In the genomic region with DNA sequence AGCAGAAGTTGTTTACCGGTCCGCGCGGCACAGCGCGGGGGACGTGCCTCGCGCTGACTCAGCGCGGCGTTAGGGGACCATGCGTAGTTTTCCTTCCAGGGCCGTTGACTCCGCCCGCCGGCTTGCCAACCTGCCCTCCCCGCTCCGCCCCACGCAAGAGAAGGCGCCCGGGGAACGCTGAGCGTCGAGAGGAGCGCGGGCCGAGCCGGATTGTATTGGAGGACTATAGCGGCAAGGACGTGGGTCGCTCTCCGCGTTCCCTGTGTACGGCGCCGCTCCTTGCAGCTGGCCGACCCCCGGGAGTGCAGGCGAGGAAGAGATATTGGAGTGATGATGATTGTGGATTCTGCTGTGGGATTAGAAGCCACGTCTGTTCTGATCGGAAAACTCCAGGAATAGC, we compare ENCODE assay signal across 10 mouse cellular contexts. TPM values are rescaled to one million over a fixed set of nuclear protein-coding genes. Genes with fewer than 3 reads are reported as not detected.
A peak's percentile ranks its signal among the peaks of the same experiment; 100 is the strongest.
DNase-seq lines count a peak whose midpoint lies in the region; ATAC-seq and TF ChIP-seq lines count a peak whose summit lies in the region.
"Had no signal": no experiment of that assay in that cellular context is flagged by ENCODE, and none has a peak within 500 bp of the region (broad histone marks: within the 10 kb centered on the region; RNA-seq: fewer than 3 reads in every experiment).

No protein-coding gene starts in this region.

- peak overlapping the region; percentile 36 for H3K4me2 ChIP-seq in lung, embryonic 15.5 days
- H3K4me2 ChIP-seq in lung, postnatal 0 days (replicated peaks; ENCODE audit: low read depth, low read length): no peak overlapping the region
- peak overlapping the region; percentile 39 for H3K4me2 ChIP-seq in limb, embryonic 12.5 days
- peak overlapping the region; percentile 35 for H3K4me2 ChIP-seq in stomach, embryonic 16.5 days (ENCODE audit: low read depth, low read length)

- no peak overlapping the region for H3K27ac ChIP-seq in lung, embryonic 15.5 days
- no peak overlapping the region for H3K27ac ChIP-seq in lung, postnatal 0 days (ENCODE audit: low read length)
- H3K27ac ChIP-seq in limb, embryonic 12.5 days: no peak overlapping the region
- no peak overlapping the region for H3K27ac ChIP-seq in stomach, embryonic 16.5 days (ENCODE audit: low read length)
- H3K27ac ChIP-seq: layer of hippocampus, adult 2 months had no signal

- no peaks in the 10 kb centered on the region for H3K4me1 ChIP-seq in lung, embryonic 15.5 days
- H3K4me1 ChIP-seq in lung, postnatal 0 days (ENCODE audit: insufficient read depth, low read depth, low read length): no peaks in the 10 kb centered on the region
- no peaks in the 10 kb centered on the region for H3K4me1 ChIP-seq in limb, embryonic 12.5 days (replicated peaks)
- H3K4me1 ChIP-seq in stomach, embryonic 16.5 days (ENCODE audit: control insufficient read depth, insufficient read depth, low read length): no peaks in the 10 kb centered on the region

- no peaks in the 10 kb centered on the region for H3K36me3 ChIP-seq in lung, embryonic 15.5 days
- H3K36me3 ChIP-seq in lung, postnatal 0 days (ENCODE audit: insufficient read depth, low read length): no peaks in the 10 kb centered on the region
- H3K36me3 ChIP-seq in limb, embryonic 12.5 days: no peaks in the 10 kb centered on the region
- H3K36me3 ChIP-seq in stomach, embryonic 16.5 days (ENCODE audit: control insufficient read depth, insufficient read depth, low read length): no peaks in the 10 kb centered on the region

- DNase-seq in cerebellum, postnatal 10 days: peak; percentile 10 to 12
- DNase-seq in cerebellum, adult 11-12 months: no peak
- no peak for DNase-seq in lung, postnatal 0 days (ENCODE audit: low spot score)
- DNase-seq in urinary bladder, postnatal 25 days (ENCODE audit: low spot score): no peak
- DNase-seq: lung, postnatal 4 days had no signal

- no peaks in the 10 kb centered on the region for H3K27me3 ChIP-seq in lung, embryonic 15.5 days
- H3K27me3 ChIP-seq in lung, postnatal 0 days (replicated peaks; ENCODE audit: insufficient read depth, low read length): no peaks in the 10 kb centered on the region
- peaks cover 15% of the 10 kb centered on the region for H3K27me3 ChIP-seq in limb, embryonic 12.5 days
- H3K27me3 ChIP-seq in stomach, embryonic 16.5 days (ENCODE audit: control insufficient read depth, insufficient read depth, low read length): no peaks in the 10 kb centered on the region

- no peak overlapping the region for H3K9ac ChIP-seq in lung, embryonic 15.5 days
- no peak overlapping the region for H3K9ac ChIP-seq in lung, postnatal 0 days (replicated peaks; ENCODE audit: low read depth)
- no peak overlapping the region for H3K9ac ChIP-seq in limb, embryonic 12.5 days (replicated peaks)
- no peak overlapping the region for H3K9ac ChIP-seq in stomach, embryonic 16.5 days (ENCODE audit: low read length)

- ATAC-seq in lung, embryonic 15.5 days (ENCODE audit: borderline replicate concordance, extremely low read depth, low FRiP score, low TSS enrichment): no peak
- no peak for ATAC-seq in lung, postnatal 0 days
- ATAC-seq in limb, embryonic 12.5 days (ENCODE audit: insufficient number of reproducible peaks, insufficient read depth, low FRiP score, low TSS enrichment, low read depth): no peak
- peak; percentile 29; the same call in 1 of the 2 replicates for ATAC-seq in stomach, embryonic 16.5 days (ENCODE audit: insufficient read depth, low FRiP score)
- no peak for ATAC-seq in CD4-positive, CD25-positive, alpha-beta regulatory T cell, adult 4 months

- H3K4me3 ChIP-seq in lung, embryonic 15.5 days: 0 out of 2 replicates have a peak overlapping the region, but pooled peaks have one; percentile 17
- H3K4me3 ChIP-seq in lung, postnatal 0 days (ENCODE audit: low read depth, low read length): no peak overlapping the region
- H3K4me3 ChIP-seq in limb, embryonic 12.5 days (replicated peaks): 0 out of 2 replicates have a peak overlapping the region, but pooled peaks have one; percentile 6
- H3K4me3 ChIP-seq in stomach, embryonic 16.5 days (replicated peaks; ENCODE audit: low read length): peak overlapping the region; percentile 13
- H3K4me3 ChIP-seq: layer of hippocampus, adult 2 months had no signal

- TF ChIP-seq CTCF in lung, postnatal 0 days (IDR thresholded peaks at IDR 0.05): no peak

- 36% methylated on average over 42 of the region's 42 CpGs for WGBS in lung, embryonic 15.5 days
- WGBS in lung, postnatal 0 days: 40% methylated on average over 42 of the region's 42 CpGs
- 28% methylated on average over 42 of the region's 42 CpGs for WGBS in limb, embryonic 12.5 days
- WGBS in stomach, embryonic 16.5 days: 35% methylated on average over 42 of the region's 42 CpGs

- no peak for TF ChIP-seq EP300 in lung, postnatal 0 days (IDR thresholded peaks at IDR 0.05)

- H3K9me3 ChIP-seq in lung, embryonic 15.5 days: no peaks in the 10 kb centered on the region
- H3K9me3 ChIP-seq in lung, postnatal 0 days (ENCODE audit: low read length): no peaks in the 10 kb centered on the region
- peaks cover 7% of the 10 kb centered on the region for H3K9me3 ChIP-seq in limb, embryonic 12.5 days
- H3K9me3 ChIP-seq in stomach, embryonic 16.5 days (replicated peaks; ENCODE audit: control insufficient read depth, low read length): no peaks in the 10 kb centered on the region

RNA-seq across cellular contexts. Expression of a gene that starts 39.7 kb away (rescaled TPM):
- polyA plus RNA-seq in lung, embryonic 15.5 days (2015; fragmentation: Nextera tagmentation; extraction: Ambion mirVana): 0.34 TPM in 2 replicates
- polyA plus RNA-seq in lung, postnatal 0 days (2015; fragmentation: Nextera tagmentation; extraction: Ambion mirVana): 0.17 and 0.26 TPM in 2 replicates
- polyA plus RNA-seq in limb, embryonic 12.5 days (2016; fragmentation: Nextera tagmentation; extraction: Ambion mirVana): 0.13 and 0.26 TPM in 2 replicates
- polyA plus RNA-seq in stomach, embryonic 16.5 days (2015; fragmentation: Nextera tagmentation; extraction: Ambion mirVana): 0.20 and 0.32 TPM in 2 replicates
- not detected for polyA plus RNA-seq in CD4-positive, CD25-positive, alpha-beta regulatory T cell, adult 4 months (2017; shearing (Covaris generic))

Comparison
In these comparisons a context has a peak if more than half of its experiments do, and no peak if none do; other contexts are left out.
1. DNase-seq: peak in cerebellum, postnatal 10 days (2 of 2); none in cerebellum, adult 11-12 months (single experiment), lung, postnatal 0 days (single experiment) and urinary bladder, postnatal 25 days (single experiment).